Mouse (Mus musculus): ENCODE measurements around the gene Srd5a2. TPM values are rescaled to one million over a fixed set of nuclear protein-coding genes. Genes with fewer than 3 reads are reported as not detected.
A peak's percentile ranks its signal among the peaks of the same experiment; 100 is the strongest.
"Not testable (repeated sequence)": the region's sequence is repeated elsewhere in the genome, so short reads cannot be mapped to it uniquely, and the experiment has no call there.

Gene Srd5a2
- total RNA-seq (2021): not detected

- no peak for DNase-seq
Measured at GRCm38 (mm10) chr17:74047210-74048082, at the start of gene Srd5a2. Srd5a2 (minus strand) TSS chr17:74047916.

GRCm38 (mm10) chr17:74088886-74089678 is 41.4 kb upstream of the Srd5a2 start:
- no peak for DNase-seq

- DNase-seq: no peak
Measured at GRCm38 (mm10) chr17:74088016-74088415, 40.3 kb upstream of the Srd5a2 start.

GRCm38 (mm10) chr17:74083370-74083769 is 35.7 kb upstream of the Srd5a2 start:
- DNase-seq: no peak

- no peak for DNase-seq
Measured at GRCm38 (mm10) chr17:74080076-74080615, 32.4 kb upstream of the Srd5a2 start.

GRCm38 (mm10) chr17:74078776-74079495 is 31.2 kb upstream of the Srd5a2 start:
- DNase-seq: no peak

GRCm38 (mm10) chr17:74073067-74073466 is 25.4 kb upstream of the Srd5a2 start:
- DNase-seq: not testable (repeated sequence)

GRCm38 (mm10) chr17:74062763-74063162 is 15.0 kb upstream of the Srd5a2 start:
- not testable (repeated sequence) for DNase-seq

- DNase-seq: no peak
Measured at GRCm38 (mm10) chr17:74048229-74048816, 607 bp upstream of the Srd5a2 start.

- peak; percentile 21 to 24 for DNase-seq
Measured at GRCm38 (mm10) chr17:74043754-74044153, 4.0 kb downstream of the Srd5a2 start.

GRCm38 (mm10) chr17:74020526-74021203 is 27.1 kb downstream of the Srd5a2 start:
- peak; percentile 80 to 81 for DNase-seq

GRCm38 (mm10) chr17:74018281-74018680 is 29.4 kb downstream of the Srd5a2 start:
- no peak for DNase-seq

GRCm38 (mm10) chr17:74017649-74018048 is 30.1 kb downstream of the Srd5a2 start:
- no peak for DNase-seq

GRCm38 (mm10) chr17:74015128-74015527 is 32.6 kb downstream of the Srd5a2 start:
- no peak for DNase-seq

GRCm38 (mm10) chr17:74008680-74009079 is 39.0 kb downstream of the Srd5a2 start:
- DNase-seq: no peak

- no peak for DNase-seq
Measured at GRCm38 (mm10) chr17:74007001-74007400, 40.7 kb downstream of the Srd5a2 start.

GRCm38 (mm10) chr17:74002396-74002795 is 45.3 kb downstream of the Srd5a2 start:
- no peak for DNase-seq

- no peak for DNase-seq
Measured at GRCm38 (mm10) chr17:73995907-73996645, 51.6 kb downstream of the Srd5a2 start.

- no peak for DNase-seq
Measured at GRCm38 (mm10) chr17:73991264-73991663, 56.5 kb downstream of the Srd5a2 start.

GRCm38 (mm10) chr17:73986571-73986970 is 61.1 kb downstream of the Srd5a2 start:
- DNase-seq: no peak

- DNase-seq: no peak
Measured at GRCm38 (mm10) chr17:73985936-73986335, 61.8 kb downstream of the Srd5a2 start.
